Mouse (Mus musculus): ENCODE measurements around the gene Cmc2.
A peak's percentile ranks its signal among the peaks of the same experiment; 100 is the strongest.

Gene Cmc2

DNA sequence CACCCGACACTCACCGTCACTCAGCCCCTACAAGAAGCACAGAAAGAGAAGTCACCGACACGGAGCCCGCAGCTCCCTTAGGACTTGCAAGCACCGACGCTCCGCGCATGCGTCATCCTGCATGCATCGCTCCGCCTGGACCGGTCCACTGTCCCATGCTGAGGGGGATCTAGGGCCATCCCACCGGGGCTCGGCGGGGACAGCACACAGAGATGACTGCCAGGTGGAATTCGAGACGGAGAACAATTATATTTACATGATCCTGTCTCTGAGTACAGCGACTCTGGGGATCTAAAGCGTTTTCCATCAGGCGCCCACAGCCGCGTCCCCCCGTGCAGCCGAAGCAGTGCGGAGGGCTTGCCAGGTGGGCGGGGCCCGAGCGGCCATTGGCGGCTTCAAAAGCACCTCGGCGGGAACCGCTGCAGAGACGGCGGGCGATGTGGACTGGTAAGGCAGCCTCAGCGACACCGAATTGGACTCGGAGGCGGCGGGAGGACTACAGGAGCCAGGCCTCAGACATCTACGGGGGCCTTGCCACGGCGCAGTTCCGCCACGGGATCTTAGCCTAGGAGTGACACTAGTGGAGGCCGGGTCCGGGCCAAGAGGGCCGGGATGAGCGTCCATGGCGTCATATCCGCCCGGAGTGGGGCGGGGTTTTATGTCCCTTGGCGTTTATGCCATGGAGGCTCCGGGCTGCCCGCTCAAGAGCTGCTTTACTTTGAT lies at the start of gene Cmc2, which contains the start of gene Cenpn:
Cmc2 (minus strand) TSS at position 119 of the 723 bp plus-strand sequence.
Cenpn (plus strand) TSS at position 394 of the 723 bp plus-strand sequence.
- peak; percentile 93 for DNase-seq

GRCm38 (mm10) chr8:116969531-116969930 lies 48.3 kb upstream of the Cmc2 start:
- no peak for DNase-seq

GRCm38 (mm10) chr8:116954415-116954814 lies 33.2 kb upstream of the Cmc2 start:
- DNase-seq = no peak

GRCm38 (mm10) chr8:116952428-116952827 lies 31.2 kb upstream of the Cmc2 start:
- no peak for DNase-seq

DNA sequence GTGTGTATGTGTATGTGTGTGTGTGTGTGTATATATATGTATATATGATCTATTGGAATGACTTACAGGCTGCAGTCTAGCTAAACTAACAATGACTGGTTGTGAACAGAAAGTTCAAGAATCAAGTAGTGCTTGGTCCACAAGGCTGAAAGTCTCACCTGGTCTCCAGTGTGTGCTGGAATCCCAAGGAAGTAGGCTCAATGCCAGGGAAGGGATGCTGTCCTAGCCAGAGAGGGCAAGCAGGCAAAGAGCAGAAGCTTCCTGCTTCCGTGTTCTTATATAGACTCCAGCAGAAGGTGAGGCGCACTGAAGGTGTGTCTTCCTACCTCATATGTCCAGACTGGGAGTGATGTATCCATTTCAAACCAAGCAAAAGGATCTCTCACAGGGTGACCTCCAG lies 30.5 kb upstream of the Cmc2 start:
- no peak for DNase-seq

DNA sequence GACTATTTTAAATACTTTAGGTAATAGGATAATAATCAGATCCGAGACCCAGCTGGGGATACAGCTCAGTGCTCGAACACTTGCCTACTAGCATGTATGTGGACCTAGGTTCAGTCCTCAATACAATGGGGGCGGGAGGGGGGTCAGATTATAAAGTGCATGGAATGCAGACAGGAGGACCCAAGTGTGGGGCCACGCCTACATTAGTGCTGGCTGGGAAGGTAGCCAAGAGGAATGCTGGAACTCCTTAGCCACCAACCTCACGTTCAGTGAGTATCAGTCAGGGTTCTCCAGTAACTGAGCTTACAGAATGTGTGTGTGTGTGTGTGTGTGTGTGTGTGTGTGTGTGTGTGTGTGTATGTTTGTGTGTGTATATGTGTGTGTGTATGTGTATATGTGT lies 30.1 kb upstream of the Cmc2 start:
- DNase-seq = peak; percentile 40

- no peak for DNase-seq
These were observed 26.3 kb upstream of the Cmc2 start for GRCm38 (mm10) chr8:116947589-116947988.

GRCm38 (mm10) chr8:116946851-116947250 lies 25.6 kb upstream of the Cmc2 start:
- DNase-seq = no peak

GRCm38 (mm10) chr8:116946268-116946838 lies 25.1 kb upstream of the Cmc2 start:
- no peak for DNase-seq

- no peak for DNase-seq
These were observed 24.1 kb upstream of the Cmc2 start for GRCm38 (mm10) chr8:116945169-116945910.

DNA sequence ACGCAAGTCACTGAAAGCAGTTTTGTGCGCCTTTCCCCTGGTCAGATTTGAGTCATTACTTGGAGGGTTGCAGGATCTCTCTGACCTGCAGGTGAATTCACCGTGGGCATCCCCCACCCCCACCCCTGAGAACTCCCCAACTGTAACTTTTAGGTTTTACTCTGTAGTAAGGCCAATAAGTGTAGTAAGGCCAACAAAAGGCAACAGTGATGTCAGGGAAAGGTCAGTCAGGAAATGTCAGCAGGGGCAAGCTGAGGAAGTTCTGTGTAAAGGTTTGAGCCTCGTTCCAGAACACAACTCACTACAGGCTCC lies 23.1 kb upstream of the Cmc2 start:
- no peak for DNase-seq

GRCm38 (mm10) chr8:116943555-116944384 lies 22.5 kb upstream of the Cmc2 start:
- peak; percentile 22 for DNase-seq

- DNase-seq = peak; percentile 90
These were observed 21.9 kb upstream of the Cmc2 start, which contains the start of gene Atmin for GRCm38 (mm10) chr8:116943161-116943554. Gene Atmin, plus strand, starts transcription at chr8:116943393.

DNA sequence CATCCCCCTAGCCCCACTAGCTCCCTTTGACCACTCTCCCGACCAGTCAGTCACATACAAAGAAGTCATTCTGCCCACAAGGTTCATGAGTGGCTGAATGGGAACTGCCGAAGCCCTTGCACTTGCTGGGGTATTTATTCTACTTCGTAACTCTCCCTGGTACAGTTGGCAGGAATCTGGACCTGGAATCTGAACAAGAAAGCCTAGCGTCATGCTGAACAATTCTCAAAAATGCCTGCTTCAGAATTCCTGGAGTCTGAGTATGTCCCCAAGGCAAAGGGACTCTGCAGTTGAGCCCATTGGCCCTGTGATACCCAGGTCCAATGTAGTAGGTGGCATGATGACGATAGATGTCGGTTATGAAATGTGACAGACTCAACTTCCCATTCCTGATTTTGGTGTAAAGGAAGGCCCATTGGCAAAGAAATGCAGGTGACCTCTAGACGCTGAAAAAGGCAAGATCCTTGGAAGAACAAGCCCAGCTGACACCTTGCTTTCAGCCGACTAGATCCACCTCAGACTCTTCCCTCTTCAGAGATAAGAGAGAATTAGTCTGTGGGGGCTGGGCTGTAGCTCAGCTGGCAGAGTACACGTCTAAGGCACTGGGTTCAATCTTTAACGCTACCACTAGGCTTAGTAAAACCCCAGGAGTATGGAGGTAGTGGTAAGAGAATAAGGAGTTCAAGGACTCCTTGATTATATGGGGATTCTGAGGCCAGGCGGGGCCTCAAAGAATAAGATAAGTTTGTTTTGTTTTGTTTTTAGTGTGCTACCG lies 21.2 kb upstream of the Cmc2 start:
- DNase-seq = no peak

GRCm38 (mm10) chr8:116935506-116935905 lies 14.3 kb upstream of the Cmc2 start:
- no peak for DNase-seq

- DNase-seq = no peak
These were observed 13.7 kb upstream of the Cmc2 start for GRCm38 (mm10) chr8:116934976-116935375.

- no peak for DNase-seq
These were observed 7.3 kb upstream of the Cmc2 start for GRCm38 (mm10) chr8:116928588-116928987.

DNA sequence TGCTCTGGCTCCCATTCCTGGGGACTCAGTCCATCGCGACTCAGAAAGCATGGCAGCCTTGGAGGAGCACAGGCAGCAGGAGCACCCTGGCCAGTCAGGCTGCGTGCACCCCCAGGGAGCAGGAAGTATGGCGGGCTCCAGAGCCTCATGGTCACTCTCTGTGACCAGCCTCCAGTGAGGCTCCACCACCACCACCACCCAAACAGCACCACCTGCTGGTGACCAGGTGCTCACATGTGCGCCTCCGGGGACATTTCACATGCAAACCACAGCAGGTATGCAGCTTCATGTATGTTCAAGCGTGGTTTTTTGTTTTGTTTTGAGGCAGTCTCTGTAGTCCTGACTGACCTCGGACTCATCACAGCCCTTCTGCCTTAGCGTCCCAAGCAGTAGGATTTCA lies 6.6 kb upstream of the Cmc2 start:
- DNase-seq = peak; percentile 63

DNA sequence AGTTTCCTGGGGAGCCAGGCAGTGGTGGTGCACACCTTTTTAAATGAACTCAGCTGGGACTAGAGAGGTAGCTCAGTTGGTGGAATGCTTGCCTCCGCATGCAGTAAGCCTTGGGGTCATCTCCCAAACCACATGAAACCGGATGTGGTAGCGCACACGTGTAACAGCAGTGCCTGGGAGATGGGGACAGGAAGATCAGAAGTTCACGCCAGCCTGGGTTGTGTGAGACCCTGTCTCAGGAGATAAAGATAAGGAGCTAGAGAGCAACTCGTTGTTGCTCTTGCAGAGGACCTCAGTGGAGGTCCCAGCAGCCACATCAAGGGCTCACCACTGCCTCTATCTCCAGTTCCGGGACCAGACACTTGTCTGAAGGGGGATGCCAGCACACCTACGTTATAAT lies 2.3 kb upstream of the Cmc2 start:
- no peak for DNase-seq

GRCm38 (mm10) chr8:116922060-116922757 lies 954 bp upstream of the Cmc2 start:
- no peak for DNase-seq

DNA sequence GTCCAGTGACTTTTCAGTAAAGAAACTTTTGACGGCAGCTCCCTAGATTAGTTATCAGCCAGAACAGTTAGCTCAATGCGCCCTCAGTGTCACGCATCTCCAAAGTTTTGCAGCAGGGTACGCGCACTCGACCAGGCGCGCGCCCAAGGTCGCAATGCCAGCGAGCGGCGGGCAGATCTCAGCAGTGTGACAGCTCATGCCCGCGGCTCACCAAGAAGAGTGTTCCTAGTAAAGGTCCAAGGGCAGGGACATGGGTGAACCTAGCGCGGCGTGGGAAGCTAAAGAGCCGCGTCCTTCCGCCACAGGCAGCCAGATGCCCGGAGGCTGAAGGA lies 284 bp downstream of the Cmc2 start:
- no peak for DNase-seq

- no peak for DNase-seq
These were observed 15.4 kb downstream of the Cmc2 start for GRCm38 (mm10) chr8:116905836-116906235.

All from lung, postnatal 14 days (tissue).